Mouse (Mus musculus) lung, postnatal 10 days (tissue): ENCODE measurements at regions not wholly inside any gene's neighbourhood (a gene's known extent, or its start where the extent isn't known, plus 50 kb on each side); places are given as distances from the start of the nearest gene placed in this dataset.
"Not testable (repeated sequence)": the region's sequence is repeated elsewhere in the genome, so short reads cannot be mapped to it uniquely, and the experiment has no call there.

Experiments
- DNase-seq: peaks from one replicate; pipeline ENCODE4 v3.0.0; 2021

GRCm38 (mm10) chr4:97509576-97509975, 263.0 kb upstream of the Nfia start:
- DNase-seq = no peak

DNA sequence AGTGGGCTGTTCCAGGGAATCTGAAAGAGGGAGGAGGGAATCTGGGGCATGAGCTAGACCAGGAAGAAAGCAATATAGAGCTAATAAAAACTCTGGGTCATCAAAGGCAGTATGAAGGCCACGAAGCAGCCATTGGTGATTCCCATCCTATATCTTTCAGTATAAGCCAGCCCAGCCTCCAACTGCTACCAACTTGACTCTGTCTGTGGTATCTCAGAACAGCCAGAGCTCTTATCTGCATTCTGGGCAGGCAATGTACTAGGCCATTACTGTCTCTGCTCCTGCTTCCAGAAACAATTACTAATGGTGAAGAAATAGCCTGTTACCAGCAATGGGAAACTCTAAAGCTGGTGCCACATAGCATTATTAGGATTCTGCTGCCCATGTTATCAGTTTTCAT, 266.8 kb upstream of the Nfia start:
- no peak for DNase-seq

DNA sequence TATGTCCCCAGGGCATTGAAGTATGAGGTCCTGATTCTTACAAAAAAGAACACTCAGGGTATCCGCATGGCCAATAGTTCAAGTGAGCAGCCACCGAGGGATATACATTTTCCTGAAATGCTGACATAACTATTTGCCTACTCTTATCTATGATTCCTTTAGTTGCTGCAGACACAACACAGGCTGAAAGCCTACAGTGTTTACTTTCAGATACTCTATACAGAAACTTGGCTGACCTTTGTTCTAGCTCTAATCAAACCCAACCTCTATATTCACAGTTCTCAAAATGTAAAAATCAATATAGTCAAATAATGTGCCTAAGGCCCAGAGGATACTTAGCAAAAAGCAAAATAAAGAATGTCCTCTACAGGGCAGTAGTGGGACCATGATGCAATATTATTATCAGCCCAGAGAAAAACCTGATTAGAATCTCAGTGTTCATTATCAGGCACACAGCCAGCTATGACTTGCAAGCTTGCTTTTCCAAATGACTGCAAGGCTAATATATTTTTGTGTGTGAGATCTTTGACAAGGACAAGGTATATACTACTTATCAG, 281.2 kb upstream of the Nfia start:
- DNase-seq = no peak

GRCm38 (mm10) chr4:97486354-97486753, 286.2 kb upstream of the Nfia start:
- no peak for DNase-seq

DNA sequence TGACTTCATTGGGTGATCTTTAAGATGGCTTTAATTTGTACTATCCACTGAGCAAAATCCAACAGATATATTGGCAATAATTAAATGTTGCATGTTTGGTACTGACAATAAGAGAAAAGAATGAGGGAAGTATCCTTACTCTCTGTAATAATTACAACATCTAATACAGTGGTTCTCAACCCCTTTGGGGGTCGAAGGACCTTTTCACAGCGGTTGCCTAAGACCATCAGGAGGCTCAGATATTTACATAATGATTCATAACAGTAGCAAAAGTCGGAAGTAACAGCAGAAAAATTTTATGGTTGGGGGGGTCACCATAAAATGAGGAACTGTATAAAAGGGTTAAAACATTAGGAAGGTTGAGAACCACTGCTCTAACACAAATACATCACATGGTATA, 287.3 kb upstream of the Nfia start:
- DNase-seq = no peak

DNA sequence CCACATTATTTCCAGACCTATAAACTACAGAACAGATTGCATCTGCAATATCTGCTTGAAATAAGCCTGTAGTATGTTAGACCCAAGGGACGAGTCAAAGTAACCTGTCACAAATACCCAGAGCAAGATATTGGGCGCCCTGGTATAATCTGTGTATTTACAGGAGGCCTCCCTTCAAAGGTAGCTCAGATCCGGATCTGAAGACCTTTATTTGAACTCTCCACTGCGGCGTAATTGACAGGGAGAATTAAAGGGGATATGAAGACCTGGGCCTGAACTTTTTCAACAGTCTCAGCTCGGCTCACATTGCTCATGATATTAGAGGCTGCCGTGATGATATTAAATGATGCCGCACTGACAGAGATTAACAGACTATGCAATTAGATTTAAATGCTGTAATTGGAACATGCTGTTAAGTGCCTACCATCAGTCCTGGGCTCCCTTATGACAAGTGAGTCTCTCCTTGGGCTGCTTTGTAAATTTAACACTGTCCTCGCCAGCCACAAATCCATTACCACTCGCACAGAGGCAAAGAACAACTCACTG, 289.8 kb upstream of the Nfia start:
- no peak for DNase-seq

- no peak for DNase-seq
Measured at GRCm38 (mm10) chr4:97481836-97482235, 290.7 kb upstream of the Nfia start.

DNA sequence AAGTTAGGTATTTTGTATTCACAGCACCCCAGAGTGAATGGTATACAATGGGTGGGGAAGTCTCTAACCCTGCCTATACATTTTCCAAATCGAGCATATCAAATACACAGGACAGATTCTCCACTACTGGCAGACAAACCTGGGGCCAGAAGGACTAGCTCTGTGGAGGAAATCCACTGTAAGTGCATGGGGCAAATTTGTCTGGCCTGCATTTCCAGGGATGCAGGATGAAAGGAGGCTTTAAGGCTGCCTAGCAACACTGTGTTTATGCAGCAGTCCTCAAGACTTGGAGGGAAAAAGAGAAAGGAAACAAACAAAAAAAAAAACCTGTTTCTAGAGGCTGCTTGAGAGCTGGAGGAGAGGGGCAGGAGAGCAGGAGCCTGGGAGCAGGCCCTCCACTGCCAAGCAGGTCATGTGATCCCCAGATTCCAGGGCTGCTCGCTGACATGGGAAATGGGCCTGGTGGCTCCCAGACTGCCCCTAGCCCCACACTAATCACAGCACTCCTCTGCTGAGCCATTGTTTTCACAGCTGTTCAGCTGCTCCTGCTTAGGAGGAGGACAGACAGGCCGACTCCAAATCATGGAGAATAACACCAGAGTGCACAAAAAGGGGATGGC, 293.7 kb upstream of the Gm10192 start:
- DNase-seq = peak; percentile 53

DNA sequence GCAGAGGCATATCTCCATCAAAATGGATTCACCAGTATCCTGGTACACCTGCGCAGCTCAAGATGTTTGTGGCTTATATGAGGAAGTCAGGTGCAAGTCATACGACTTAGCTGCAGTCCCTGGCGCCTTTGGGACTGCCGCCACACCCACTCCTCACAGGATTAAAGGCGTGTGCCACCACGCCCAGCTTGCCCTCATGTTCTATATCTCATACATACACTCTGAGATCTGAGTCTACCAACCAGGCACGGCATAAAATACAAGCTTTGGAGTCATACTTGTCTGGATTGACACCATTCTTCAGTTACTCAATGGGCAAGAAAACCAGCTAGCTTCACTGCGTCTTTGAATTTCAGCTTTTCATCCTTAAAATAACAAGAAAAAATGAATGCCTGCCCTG, 290.5 kb upstream of the Gm10192 start:
- not testable (repeated sequence) for DNase-seq

DNA sequence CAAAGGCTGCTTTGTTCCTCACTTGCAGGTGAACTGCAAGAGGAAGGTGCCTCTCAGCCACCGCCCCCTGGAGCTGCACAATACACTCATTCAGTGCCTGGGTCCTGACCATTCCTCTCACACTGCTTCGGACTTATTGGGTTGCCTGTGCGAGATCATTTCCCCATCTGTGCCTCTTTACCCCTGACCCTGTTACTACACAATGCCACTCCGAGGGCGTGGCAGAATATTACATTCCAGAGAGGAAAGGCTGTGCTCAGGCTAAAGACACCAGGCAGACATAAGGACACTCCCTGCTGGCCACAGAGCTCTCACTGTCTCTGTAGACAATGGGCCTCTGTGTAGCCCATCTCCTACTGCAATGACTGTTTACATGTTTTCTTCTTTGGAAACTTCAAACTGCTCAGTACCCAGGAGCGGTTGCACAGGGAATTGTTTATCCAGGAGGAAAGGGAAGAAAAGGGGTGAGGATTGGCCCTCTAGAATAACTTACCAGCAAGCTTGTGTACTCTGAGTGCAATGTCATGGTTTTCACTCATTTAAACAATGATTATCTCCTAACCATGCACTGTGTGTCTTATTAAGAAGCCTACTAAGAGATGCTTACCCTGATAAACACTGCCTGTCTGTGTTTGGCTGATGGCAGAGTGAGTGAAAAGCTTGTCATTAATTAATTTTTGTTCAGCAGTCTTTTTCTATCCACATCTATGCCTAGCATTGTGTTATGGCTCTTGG, 283.1 kb upstream of the Gm10192 start:
- no peak for DNase-seq

DNA sequence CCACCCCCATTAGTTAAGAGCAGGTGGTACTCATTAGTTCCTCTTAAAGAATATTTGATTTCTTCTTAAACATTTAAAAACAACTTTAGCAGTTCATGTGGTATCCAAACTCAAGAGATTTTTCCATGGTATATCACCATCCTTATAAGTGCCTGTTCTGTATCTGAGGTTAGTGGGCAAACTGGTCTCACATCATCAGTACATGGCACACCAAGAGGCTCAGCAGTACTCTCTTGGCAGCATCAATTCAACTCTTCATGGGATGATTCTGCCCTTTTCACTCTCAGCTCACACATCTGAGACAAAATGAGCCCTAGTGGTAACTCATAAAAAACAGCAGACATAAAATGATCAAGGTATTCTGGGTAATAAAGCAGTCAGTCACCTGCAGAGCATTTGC, 282.6 kb upstream of the Gm10192 start:
- DNase-seq = no peak

GRCm38 (mm10) chr4:97461177-97461576, 278.2 kb upstream of the Gm10192 start:
- DNase-seq = no peak

- DNase-seq = peak; percentile 2
Measured at GRCm38 (mm10) chr4:97439288-97440029, 256.5 kb upstream of the Gm10192 start.

DNA sequence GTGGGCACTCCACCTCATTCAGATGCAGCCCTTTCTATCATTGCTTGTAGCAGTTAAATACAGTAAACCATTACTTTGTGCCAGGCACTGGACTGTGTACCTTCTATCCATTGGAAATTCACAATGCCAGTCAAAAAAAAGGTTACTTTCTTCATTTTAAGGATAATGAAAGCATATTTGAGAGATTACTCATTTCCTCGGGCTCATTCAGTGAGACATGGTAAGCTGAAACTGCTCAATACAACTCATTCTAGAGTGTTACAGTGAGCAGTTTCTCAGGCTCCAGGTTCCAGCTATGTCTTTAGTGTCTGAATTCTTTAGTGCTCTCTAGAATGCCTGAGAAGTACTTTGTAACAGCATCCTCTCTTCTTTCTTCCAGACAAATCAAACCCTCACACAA, 249.7 kb upstream of the Gm10192 start:
- no peak for DNase-seq

- DNase-seq = no peak
Measured at GRCm38 (mm10) chr4:97432094-97432493, 249.1 kb upstream of the Gm10192 start.

DNA sequence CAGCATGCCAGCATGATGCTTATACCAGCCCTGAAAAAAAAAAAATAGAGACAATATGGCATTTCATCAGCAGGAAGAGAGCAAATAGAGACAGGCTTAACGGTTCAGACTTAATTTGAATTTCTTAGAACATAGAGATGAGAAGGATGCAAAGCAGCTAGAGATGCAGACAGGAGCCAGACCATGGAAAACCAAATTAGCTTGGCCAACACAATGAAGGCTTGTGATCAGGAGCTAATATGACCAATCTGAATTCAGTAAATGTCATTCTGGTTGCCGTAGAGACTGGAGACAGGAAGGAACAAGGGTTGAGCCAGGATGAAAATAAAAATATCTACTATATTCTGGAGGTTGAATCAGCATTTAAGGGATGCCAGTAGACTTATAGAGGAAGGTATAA, 248.3 kb upstream of the Gm10192 start:
- no peak for DNase-seq

DNA sequence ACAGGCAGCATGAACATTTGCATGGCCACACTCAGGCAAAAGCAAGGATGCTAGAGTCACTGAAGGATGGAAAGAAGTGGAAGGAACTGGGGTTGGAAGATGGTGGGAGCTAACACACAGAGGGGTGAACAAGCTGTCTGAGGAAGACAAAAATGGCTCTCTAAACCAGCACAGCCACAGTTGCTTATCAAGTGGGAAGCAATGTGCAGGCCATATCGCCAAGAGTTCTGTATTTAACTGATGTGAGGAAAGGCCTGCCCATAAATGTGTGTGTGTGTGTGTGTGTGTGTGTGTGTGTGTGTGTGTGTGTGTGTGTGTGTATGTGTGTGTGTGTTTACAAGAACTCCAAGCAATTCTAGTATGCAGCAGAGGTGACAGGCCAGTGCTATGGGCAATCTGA, 236.9 kb upstream of the Gm10192 start:
- DNase-seq = no peak

GRCm38 (mm10) chr4:97418616-97419015, 235.7 kb upstream of the Gm10192 start:
- DNase-seq = peak; percentile 6

DNA sequence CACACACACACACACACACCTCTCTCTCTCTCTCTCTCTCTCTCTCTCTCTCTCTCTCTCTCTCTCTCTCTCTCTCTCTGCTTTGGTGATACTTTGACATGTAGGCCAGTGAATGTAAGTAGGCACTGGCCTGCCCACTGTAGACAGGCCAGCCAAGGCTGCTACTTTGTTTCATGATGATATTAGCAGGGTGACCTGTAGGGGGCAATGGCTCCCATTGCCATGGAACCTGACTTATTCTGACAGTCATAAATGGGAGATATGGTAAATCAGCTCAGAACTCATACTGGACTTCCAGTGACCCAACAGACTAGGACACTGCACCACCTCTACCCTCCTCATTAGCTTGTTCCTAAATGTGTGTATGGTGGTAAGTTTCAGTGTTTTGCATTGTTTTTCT, 235.0 kb upstream of the Gm10192 start:
- peak; percentile 2 for DNase-seq

DNA sequence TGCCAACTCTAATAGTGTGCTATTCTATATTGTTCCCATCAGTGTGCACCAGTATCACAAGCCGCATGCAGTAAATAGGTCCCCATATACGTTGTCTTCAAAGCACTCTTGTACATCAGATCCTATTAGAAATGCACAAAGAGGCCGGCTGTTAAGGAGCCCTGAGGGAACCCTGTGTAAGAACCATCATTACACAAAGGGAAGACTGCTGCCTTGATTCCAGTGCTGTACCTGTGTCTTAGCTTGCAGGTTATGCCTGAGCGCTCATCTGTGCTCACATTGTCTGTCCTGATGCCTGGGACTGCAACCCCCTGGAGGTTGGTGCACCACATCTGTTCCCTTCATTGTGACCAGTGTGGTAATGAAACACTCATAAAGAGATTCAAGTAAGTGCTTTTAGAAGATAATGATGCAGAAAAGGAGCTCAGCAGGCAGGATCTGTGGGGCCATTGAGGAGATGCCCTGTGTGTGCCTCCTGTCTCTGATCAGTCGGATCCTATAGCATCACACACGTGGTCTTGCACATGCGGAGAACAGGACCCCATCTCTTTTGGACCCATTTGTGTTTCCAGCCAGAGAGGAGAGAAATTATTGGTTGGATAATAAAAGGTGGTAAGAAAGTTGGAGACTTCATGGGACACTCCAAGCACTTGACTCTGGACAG, 225.8 kb upstream of the Gm10192 start:
- no peak for DNase-seq

DNA sequence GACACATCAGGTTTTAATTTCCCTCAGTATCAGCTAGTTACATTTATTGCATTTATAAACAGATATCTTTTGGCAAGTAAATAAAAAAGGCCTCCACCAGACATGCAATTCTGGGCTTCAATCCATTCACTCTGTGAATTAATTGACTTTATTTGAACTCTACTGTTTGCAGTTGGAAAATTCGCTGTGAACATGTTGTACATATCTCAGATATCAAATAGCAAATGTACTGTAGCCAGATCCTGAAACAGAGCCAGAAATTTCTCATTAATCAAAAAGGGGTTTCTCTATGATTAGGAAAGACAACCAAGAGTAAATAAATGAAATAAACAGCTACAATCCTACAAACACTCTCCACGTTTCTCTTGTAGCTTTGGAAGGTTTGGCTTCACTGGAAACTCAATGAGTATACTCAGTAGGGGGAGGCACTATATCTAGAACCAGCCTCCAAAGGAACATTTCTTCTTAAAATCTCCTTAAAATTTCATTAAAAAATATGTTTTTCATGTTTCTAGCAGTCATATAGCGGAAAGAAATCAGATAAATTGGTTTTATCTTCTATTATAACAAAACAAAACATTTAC, 211.8 kb upstream of the Gm10192 start:
- DNase-seq = no peak

- peak; percentile 61 for DNase-seq
Measured at GRCm38 (mm10) chr4:97381084-97381483, 198.1 kb upstream of the Gm10192 start.
